Mouse (Mus musculus) liver, adult 2 months (tissue): ENCODE results near the gene Gm35315.

ENCODE experiments used
- CTCF ChIP-seq: fragments of 200-500 bp; IDR thresholded peaks from 2 replicates; pipeline ENCODE4 v1.5.1; 2011; ENCODE audit warnings: low read depth, low read length, control low read depth
- POLR2A ChIP-seq: fragments of 200-500 bp; IDR thresholded peaks from 2 replicates; pipeline ENCODE4 v1.6.1; 2011; ENCODE audit warnings: low read length, control low read depth; ENCODE audit not compliant: insufficient read depth; ENCODE audit errors: extremely low read depth

DNA sequence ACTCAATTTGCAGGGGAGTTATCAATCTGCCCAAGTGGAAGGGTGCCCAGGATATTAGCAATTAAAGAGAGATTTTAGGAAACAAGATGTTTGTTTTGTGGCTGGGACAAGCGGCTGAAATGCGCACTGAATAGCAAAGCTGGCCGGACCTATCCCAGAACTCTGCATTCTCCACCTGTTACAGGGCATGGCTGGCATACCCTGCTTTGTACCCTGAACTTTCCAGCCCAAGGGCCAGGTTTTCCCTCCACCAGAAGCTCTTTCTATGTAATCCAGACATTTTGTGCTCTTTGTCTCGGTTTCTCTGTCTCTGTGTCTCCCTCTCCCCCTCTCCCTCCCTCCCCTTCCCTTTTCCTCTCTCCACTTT, 610 bp upstream of the Gm35315 start:
- TF ChIP-seq CTCF (no peak), POLR2A (no peak)
